Mouse (Mus musculus) urinary bladder, postnatal 4 days (tissue): ENCODE results near the gene Coro1b.

Experiments
- DNase-seq, 2 experiments: peaks; one replicate each; pipeline ENCODE4 v3.0.0; 2021 to 2022; ENCODE audit warnings: low spot score in 2 of 2

Coro1b gene

GRCm38 (mm10) chr19:4189051-4189620, 40.7 kb downstream of the Coro1b start:
- no peak for DNase-seq

DNA sequence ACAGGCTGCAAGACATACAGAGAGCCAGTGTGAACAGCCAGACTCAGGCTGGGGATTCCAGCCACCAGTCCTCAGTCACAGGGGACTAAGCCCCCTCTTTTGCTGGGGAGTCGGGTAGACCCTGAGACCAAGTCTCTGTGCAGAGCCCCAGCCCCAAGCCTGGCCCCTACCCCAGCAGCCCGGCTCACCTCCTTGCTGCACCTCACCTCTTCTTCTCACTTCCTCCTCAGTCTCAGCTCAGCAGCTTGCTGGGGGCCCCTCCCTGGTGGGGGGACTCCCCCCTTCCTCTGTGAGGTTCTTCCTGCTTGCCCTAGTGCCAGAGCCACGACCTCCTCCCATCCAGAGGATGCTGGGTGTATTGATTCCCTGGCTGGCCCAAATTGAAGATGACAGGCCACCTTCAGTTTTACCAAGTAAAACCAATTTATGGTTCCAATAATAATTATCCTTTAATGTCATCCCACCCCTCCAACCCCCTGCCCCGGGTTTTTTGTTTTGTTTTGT, 42.5 kb downstream of the Coro1b start, which contains the start of gene Tbc1d10c:
Tbc1d10c (minus strand) TSS at position 454 of the 504 bp plus-strand sequence.
- DNase-seq: no peak

DNA sequence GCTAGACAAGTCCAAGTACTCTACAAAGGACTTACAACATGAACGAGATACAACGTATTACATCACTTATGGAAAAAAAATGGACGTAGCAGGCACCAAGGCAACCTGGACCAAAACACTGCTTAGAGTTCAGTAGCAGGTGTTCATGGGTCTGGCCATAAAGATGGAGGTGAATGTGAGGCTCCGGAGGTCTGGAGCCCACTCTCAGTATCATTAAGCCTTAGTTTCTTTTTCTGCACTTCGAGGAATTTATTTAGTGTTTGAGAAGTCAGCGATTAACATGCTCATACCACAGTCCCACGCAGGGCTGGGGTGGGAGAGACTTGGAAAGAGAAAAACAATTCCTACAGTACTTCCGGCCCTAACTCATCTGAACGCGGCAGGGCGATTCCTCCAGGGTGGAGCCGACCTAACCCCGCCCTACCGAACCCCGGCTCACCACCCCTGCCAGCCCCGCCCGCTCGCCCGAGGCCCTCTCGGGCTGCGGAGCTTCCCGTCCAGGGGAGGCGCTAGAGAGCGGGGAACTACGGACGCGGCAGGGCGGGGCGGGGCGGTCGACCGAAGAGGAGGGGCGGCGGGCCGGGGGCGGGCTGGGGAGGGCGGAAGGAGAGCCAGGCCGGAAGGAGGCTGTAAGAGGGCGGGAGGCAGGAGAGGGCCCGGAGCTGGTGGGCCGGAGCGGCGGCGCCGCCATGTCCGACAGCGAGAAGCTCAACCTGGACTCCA, 43.3 kb downstream of the Coro1b start, which contains the start of gene Ppp1ca:
Ppp1ca (plus strand) TSS at position 538 of the 723 bp plus-strand sequence.
- peak; percentile 95 to 98 for DNase-seq

GRCm38 (mm10) chr19:4192251-4192985, 44.0 kb downstream of the Coro1b start:
- DNase-seq: no peak

GRCm38 (mm10) chr19:4193129-4193528, 44.7 kb downstream of the Coro1b start:
- no peak for DNase-seq

DNA sequence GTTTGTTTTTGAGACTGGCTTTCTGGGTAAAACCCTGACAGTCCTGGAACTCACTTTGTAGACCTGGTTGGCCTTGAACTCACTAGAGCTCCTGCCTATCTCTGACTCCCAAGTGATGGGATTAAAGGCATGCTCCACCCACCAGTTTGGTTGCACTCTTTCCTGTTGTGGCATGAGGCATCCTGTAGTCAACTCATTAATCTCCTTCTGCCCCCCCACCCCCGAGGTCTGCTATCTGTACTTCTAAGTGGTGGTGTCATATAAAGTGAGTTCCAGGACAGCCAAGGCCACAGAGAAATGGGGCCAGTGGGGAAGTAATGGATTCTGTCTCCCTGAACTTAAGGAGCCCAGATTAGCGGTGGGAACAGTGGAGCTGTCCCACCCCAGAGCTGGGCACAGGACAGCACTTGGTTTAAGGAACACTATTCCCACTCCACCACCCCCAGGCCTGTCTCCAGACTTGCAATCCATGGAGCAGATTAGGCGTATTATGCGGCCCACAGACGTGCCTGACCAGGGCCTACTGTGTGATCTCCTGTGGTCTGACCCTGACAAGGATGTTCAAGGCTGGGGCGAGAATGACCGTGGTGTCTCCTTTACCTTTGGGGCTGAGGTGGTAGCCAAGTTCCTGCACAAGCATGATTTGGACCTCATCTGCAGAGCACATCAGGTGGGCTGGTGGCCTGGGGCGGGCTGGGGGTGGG, 45.8 kb downstream of the Coro1b start:
- DNase-seq: no peak

- DNase-seq: no peak
These were observed 46.6 kb downstream of the Coro1b start for GRCm38 (mm10) chr19:4194776-4195650.

DNA sequence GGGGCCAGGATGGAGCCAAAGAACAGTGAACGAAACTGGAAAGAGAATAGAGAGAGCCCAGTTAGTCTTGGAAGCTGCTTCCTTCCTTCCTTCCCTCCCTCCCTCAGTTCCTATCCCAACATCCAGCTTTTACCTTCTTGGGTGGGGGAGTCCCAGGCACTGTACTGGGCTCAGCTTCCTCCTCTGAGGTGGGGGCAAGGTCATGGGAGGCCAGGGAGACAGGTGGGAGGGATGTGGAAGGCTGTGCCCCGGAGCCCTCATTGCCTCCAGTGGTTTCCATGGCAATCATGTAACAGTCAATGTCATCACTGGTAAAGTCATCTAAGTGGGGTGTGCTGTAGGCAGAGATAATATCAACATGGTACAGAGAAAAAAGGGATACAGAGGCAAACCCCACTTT, 47.6 kb downstream of the Coro1b start:
- no peak for DNase-seq

DNA sequence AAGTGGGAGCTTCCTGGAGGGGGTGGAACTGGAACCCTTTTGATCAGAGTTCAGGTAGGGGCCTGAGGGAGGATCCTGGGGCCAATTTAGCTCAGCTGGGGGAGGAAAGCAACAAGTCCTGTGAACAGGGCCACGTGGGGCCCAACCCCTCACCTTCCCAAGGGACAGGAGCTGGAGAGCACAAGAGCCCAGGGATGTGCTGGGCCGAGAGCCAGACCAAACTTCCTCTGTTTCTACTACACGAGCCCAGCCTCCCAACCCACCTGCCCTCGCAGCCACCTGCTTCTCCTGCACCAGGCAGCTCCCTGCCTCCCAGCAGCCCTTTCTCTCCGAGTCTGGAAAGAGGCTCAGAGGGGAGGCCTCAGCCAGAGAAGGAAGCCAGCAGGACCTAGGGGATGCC, 48.1 kb downstream of the Coro1b start:
- no peak for DNase-seq

GRCm38 (mm10) chr19:4197180-4197579, 48.8 kb downstream of the Coro1b start:
- no peak for DNase-seq

DNA sequence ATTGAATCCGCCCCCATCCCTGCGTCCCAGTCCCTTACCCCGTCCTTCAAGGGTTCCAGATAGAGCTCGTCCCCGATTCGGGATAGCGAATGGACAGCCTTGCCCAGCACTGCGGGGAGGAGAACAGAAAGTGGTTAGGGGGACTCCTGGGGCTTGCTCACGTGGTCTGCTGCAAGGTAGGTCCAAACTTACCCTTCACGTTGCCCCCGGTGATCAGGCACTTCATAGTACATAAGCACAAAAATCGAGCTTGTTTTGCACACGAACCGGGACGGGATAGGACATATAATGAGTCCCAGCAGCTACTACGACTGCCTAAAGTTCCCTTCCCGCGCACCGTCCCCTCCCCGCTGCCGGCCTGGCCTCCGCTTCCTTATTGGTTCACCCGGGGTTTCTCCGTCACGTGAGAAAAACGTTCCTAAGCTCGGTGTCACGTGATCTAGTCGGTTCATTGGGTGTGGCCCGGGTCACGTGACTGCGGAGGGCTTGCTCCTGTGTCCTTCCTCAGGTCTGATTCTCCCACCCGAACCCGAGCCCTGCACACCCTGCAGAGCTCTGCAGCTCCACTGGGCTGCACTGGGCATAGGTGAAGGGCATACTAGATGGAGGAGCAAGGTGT, 53.0 kb downstream of the Coro1b start, which contains the start of gene Rad9a:
Rad9a (minus strand) TSS at position 372 of the 619 bp plus-strand sequence.
- DNase-seq: peak; percentile 90 to 96

GRCm38 (mm10) chr19:4202149-4202548, 53.7 kb downstream of the Coro1b start:
- DNase-seq: no peak

DNA sequence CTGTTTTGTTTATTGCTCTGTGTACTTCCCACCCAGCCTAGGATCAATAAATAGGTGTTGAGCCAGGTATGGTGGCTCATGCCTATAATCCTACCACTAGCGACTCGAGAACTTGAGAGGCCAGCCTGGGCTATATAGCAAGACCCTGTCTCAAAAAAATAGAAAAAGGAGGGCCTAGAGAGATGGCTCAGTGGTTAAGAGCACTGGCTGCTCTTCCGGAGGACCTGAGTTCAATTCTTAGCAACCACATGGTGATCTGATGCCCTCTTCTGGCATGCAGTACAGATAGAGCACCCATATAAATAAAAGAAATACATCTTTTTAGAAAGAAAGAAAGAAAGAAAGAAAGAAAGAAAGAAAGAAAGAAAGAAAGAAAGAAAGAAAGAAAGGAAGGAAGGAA, 54.7 kb downstream of the Coro1b start:
- DNase-seq: no peak
